Mouse (Mus musculus) kidney, adult 2 months (tissue): Measurements from ENCODE around the gene Tbxas1.

Source experiments
- CTCF ChIP-seq: fragments of 200-500 bp; conservative IDR thresholded peaks from 2 replicates; pipeline ENCODE4 v1.5.1; 2011; ENCODE audit warnings: low read depth, mild to moderate bottlenecking, control low read depth, low read length, moderate library complexity, mixed read lengths; ENCODE audit not compliant: insufficient read depth, insufficient read length
- POLR2A ChIP-seq: fragments of 200-500 bp; IDR thresholded peaks from one replicate; pipeline ENCODE4 v1.6.1; 2011; ENCODE audit warnings: low read depth, low read length, control low read depth

- TF ChIP-seq CTCF, result no peak
- TF ChIP-seq POLR2A, result no peak
These were observed 111.4 kb downstream of the Tbxas1 start for GRCm38 (mm10) chr6:38986641-38987040.
